Mouse (Mus musculus) intestine, postnatal 0 days (tissue): ENCODE results near the gene Ilvbl. TPM values are rescaled to one million over a fixed set of nuclear protein-coding genes. Genes with fewer than 3 reads are reported as not detected.

Experiments
- ATAC-seq: fragments of 200-750 bp; cut with Nextera tagmentation; 2 replicates; pipeline ENCODE4 v1.8.0; 2017; ENCODE audit warnings: mild to moderate bottlenecking, moderate TSS enrichment, moderate library complexity
- H3K27ac ChIP-seq: fragments of 300-500 bp; sonication (generic); 2 replicates; pipeline ENCODE4 v1.5.1; 2014; ENCODE audit warnings: mild to moderate bottlenecking, low read depth, low read length, moderate library complexity
- H3K27me3 ChIP-seq: fragments of 300-500 bp; sonication (generic); replicated peaks from 2 replicates; pipeline ENCODE4 v1.6.1; 2014; ENCODE audit warnings: low read length, mixed read lengths; ENCODE audit not compliant: control insufficient read depth, insufficient read depth
- H3K36me3 ChIP-seq: fragments of 300-500 bp; sonication (generic); 2 replicates; pipeline ENCODE4 v1.6.1; 2014; ENCODE audit warnings: mild to moderate bottlenecking, moderate library complexity; ENCODE audit not compliant: control insufficient read depth, insufficient read depth
- H3K4me1 ChIP-seq: fragments of 300-500 bp; sonication (generic); replicated peaks from 2 replicates; pipeline ENCODE4 v1.6.1; 2014; ENCODE audit warnings: antibody characterized with exemption, low read length, mixed read lengths; ENCODE audit not compliant: control insufficient read depth, insufficient read depth
- H3K4me2 ChIP-seq: fragments of 300-500 bp; sonication (generic); replicated peaks from 2 replicates; pipeline ENCODE4 v1.6.1; 2014; ENCODE audit warnings: low read depth, mild to moderate bottlenecking, moderate library complexity
- H3K4me3 ChIP-seq: fragments of 300-500 bp; sonication (generic); 2 replicates; pipeline ENCODE4 v1.5.1; 2014; ENCODE audit warnings: low read depth, low read length
- H3K9ac ChIP-seq: fragments of 300-500 bp; sonication (generic); 2 replicates; pipeline ENCODE4 v1.6.1; 2014; ENCODE audit warnings: mild to moderate bottlenecking, low read depth, low read length
- H3K9me3 ChIP-seq: fragments of 300-500 bp; sonication (generic); 2 replicates; pipeline ENCODE4 v1.6.1; 2016; ENCODE audit warnings: mixed run types; ENCODE audit not compliant: control insufficient read depth
- CTCF ChIP-seq: sonication (generic); IDR thresholded peaks from 2 replicates; pipeline ENCODE4 v1.5.1; 2016; ENCODE audit warnings: low read depth, mild to moderate bottlenecking, control low read depth, antibody characterized with exemption, moderate library complexity
- WGBS: fragments of 180-500 bp; shearing (Covaris S2); extraction: QIAGEN DNeasy Blood & Tissue Kit; methylation state at CpG from one replicate; pipeline ENCODE4 v1.1.7; 2014; 5-methylcytosine and 5-hydroxymethylcytosine counted together
- polyA plus RNA-seq: library from polyadenylated mRNA; unstranded; fragments of >200 nt; fragmentation: Nextera tagmentation; extraction: Ambion mirVana; gene quantifications from 2 replicates; pipeline ENCODE4 v1.2.1, GENCODE M21; 2015

Gene Ilvbl
- polyA plus RNA-seq, 1 experiment from 2014 or later: 92.8 TPM

- no peak overlapping the region for H3K4me3 ChIP-seq
- 91% methylated on average over 16 of the region's 16 CpGs for WGBS
- H3K27ac ChIP-seq: no peak overlapping the region
- no peak overlapping the region for H3K9ac ChIP-seq
- no peak for ATAC-seq
- no peak overlapping the region for H3K4me2 ChIP-seq
- no peaks in the 10 kb centered on the region for H3K9me3 ChIP-seq
- H3K36me3 ChIP-seq: peaks cover 51% of the 10 kb centered on the region
- no peaks in the 10 kb centered on the region for H3K4me1 ChIP-seq
- H3K27me3 ChIP-seq: no peaks in the 10 kb centered on the region
- TF ChIP-seq CTCF: no peak
These were observed 2.5 kb downstream of the Ilvbl start for GRCm38 (mm10) chr10:78576435-78577184.

- no peak for TF ChIP-seq CTCF
- Histone ChIP-seq H3K4me2 (no peak overlapping the region), H3K27me3 (no peaks in the 10 kb centered on the region), H3K4me3 (no peak overlapping the region), H3K27ac (no peak overlapping the region), H3K9me3 (no peaks in the 10 kb centered on the region), H3K36me3 (peaks cover 66% of the 10 kb centered on the region), H3K9ac (no peak overlapping the region), H3K4me1 (no peaks in the 10 kb centered on the region)
- whole genome bisulfite sequencing: 84% methylated on average over 3 of the region's 3 CpGs
- no peak for ATAC-seq
These were observed 4.1 kb downstream of the Ilvbl start for GRCm38 (mm10) chr10:78578204-78578603.

GRCm38 (mm10) chr10:78581121-78581520 is 7.0 kb downstream of the Ilvbl start:
- H3K27me3 ChIP-seq: no peaks in the 10 kb centered on the region
- no peak overlapping the region for H3K4me3 ChIP-seq
- 95% methylated on average over 7 of the region's 7 CpGs for WGBS
- ATAC-seq: no peak
- H3K9ac ChIP-seq: no peak overlapping the region
- no peak overlapping the region for H3K4me2 ChIP-seq
- H3K36me3 ChIP-seq: peaks cover 93% of the 10 kb centered on the region
- no peaks in the 10 kb centered on the region for H3K9me3 ChIP-seq
- TF ChIP-seq CTCF: no peak
- no peaks in the 10 kb centered on the region for H3K4me1 ChIP-seq
- no peak overlapping the region for H3K27ac ChIP-seq

GRCm38 (mm10) chr10:78583347-78583746 is 9.2 kb downstream of the Ilvbl start:
- Histone ChIP-seq H3K4me3 (no peak overlapping the region), H3K36me3 (peaks cover 89% of the 10 kb centered on the region)

GRCm38 (mm10) chr10:78583939-78584338 is 9.8 kb downstream of the Ilvbl start:
- Histone ChIP-seq H3K9me3 (no peaks in the 10 kb centered on the region), H3K27me3 (no peaks in the 10 kb centered on the region), H3K27ac (no peak overlapping the region), H3K4me2 (no peak overlapping the region), H3K4me1 (no peaks in the 10 kb centered on the region), H3K36me3 (peaks cover 89% of the 10 kb centered on the region), H3K4me3 (no peak overlapping the region), H3K9ac (no peak overlapping the region)
- WGBS: 77% methylated on average over 3 of the region's 3 CpGs
- no peak for TF ChIP-seq CTCF
- no peak for ATAC-seq

More at GRCm38 (mm10) chr10:78583347-78583746, 9.2 kb downstream of the Ilvbl start:
- H3K27me3 ChIP-seq: no peaks in the 10 kb centered on the region
- H3K27ac ChIP-seq: no peak overlapping the region
- TF ChIP-seq CTCF: no peak
- H3K9me3 ChIP-seq: no peaks in the 10 kb centered on the region
- H3K4me1 ChIP-seq: no peaks in the 10 kb centered on the region
- no peak overlapping the region for H3K9ac ChIP-seq
- no peak for ATAC-seq
- WGBS: 71% methylated on average over 9 of the region's 9 CpGs
- H3K4me2 ChIP-seq: no peak overlapping the region

GRCm38 (mm10) chr10:78584996-78585395 is 10.8 kb downstream of the Ilvbl start:
- WGBS: 94% methylated on average over 1 of the region's 1 CpGs
- H3K36me3 ChIP-seq: peaks cover 87% of the 10 kb centered on the region

More at GRCm38 (mm10) chr10:78584996-78585395, 10.8 kb downstream of the Ilvbl start:
- Histone ChIP-seq H3K9me3 (no peaks in the 10 kb centered on the region), H3K27ac (no peak overlapping the region), H3K4me1 (no peaks in the 10 kb centered on the region), H3K4me2 (no peak overlapping the region), H3K9ac (no peak overlapping the region), H3K27me3 (no peaks in the 10 kb centered on the region), H3K4me3 (no peak overlapping the region)
- TF ChIP-seq CTCF: no peak
- no peak for ATAC-seq
